Mouse (Mus musculus): Measurements from ENCODE around the gene Fig4.

DNA sequence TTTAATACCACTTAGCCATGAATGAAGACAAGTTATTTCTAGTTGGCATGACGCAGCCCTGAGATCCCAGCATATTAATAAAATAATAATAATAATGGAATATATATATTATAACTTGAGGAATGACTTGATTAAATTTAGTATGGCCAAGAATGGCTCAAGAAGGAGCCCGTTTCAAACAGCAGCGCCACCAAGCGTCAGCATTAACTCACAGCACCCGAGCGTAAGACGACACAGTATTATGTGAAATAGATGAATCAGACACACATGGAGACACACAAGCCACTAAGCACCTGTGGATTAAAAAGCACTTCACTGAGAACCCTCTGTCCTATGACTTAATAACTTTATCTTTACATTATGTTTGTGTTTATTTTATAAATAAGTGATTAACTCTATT, 31.2 kb downstream of the Fig4 start:
- TF ChIP-seq CEBPB (IDR thresholded peaks at IDR 0.05; ENCODE audit: insufficient read depth, poor library complexity, severe bottlenecking) (no peak), POLR2AphosphoS2 (IDR thresholded peaks at IDR 0.05; ENCODE audit: insufficient read length, low read depth) (no peak)

All from myocyte (in vitro differentiated cells).